Mouse (Mus musculus) stomach, postnatal 0 days (tissue): ENCODE data around the gene Paxbp1. TPM values are rescaled to one million over a fixed set of nuclear protein-coding genes. Genes with fewer than 3 reads are reported as not detected.

ENCODE experiments used
- ATAC-seq: fragments of 200-750 bp; cut with Nextera tagmentation; 2 replicates; pipeline ENCODE4 v1.8.0; 2017; ENCODE audit not compliant: low FRiP score, low TSS enrichment
- DNase-seq: peaks from one replicate; pipeline ENCODE4 v3.0.0-alpha.2; 2016; ENCODE audit warnings: low spot score
- H3K27ac ChIP-seq: fragments of 300-500 bp; sonication (generic); replicated peaks from 2 replicates; pipeline ENCODE4 v1.5.1; 2014; ENCODE audit warnings: mild to moderate bottlenecking, control low read depth
- H3K27me3 ChIP-seq: fragments of 300-500 bp; sonication (generic); 2 replicates; pipeline ENCODE4 v1.6.1; 2014; ENCODE audit warnings: low read length; ENCODE audit not compliant: control insufficient read depth, insufficient read depth
- H3K36me3 ChIP-seq: fragments of 300-500 bp; sonication (generic); 2 replicates; pipeline ENCODE4 v1.6.1; 2014; ENCODE audit warnings: low read length, mixed read lengths; ENCODE audit not compliant: control insufficient read depth, insufficient read depth
- H3K4me1 ChIP-seq: fragments of 300-500 bp; sonication (generic); replicated peaks from 2 replicates; pipeline ENCODE4 v1.6.1; 2014; ENCODE audit warnings: antibody characterized with exemption; ENCODE audit not compliant: control insufficient read depth, insufficient read depth
- H3K4me2 ChIP-seq: fragments of 300-500 bp; sonication (generic); replicated peaks from 2 replicates; pipeline ENCODE4 v1.6.1; 2014; ENCODE audit warnings: low read depth, mild to moderate bottlenecking, control low read depth, moderate library complexity
- H3K4me3 ChIP-seq: fragments of 300-500 bp; sonication (generic); 2 replicates; pipeline ENCODE4 v1.5.1; 2014; ENCODE audit warnings: low read depth, low read length, control low read depth
- H3K9ac ChIP-seq: fragments of 300-500 bp; sonication (generic); 2 replicates; pipeline ENCODE4 v1.6.1; 2014; ENCODE audit warnings: mild to moderate bottlenecking, low read length, control low read depth, mixed read lengths
- H3K9me3 ChIP-seq: fragments of 300-500 bp; sonication (generic); 2 replicates; pipeline ENCODE4 v1.6.1; 2016; ENCODE audit warnings: low read length; ENCODE audit not compliant: control insufficient read depth
- CTCF ChIP-seq: IDR thresholded peaks from 2 replicates; pipeline ENCODE4 v1.5.1; 2016; ENCODE audit warnings: antibody characterized with exemption, low read depth, mild to moderate bottlenecking, moderate library complexity
- EP300 ChIP-seq: optimal IDR thresholded peaks from 2 replicates; pipeline ENCODE3; 2016; ENCODE audit warnings: antibody characterized with exemption
- WGBS: fragments of 180-500 bp; shearing (Covaris S2); extraction: QIAGEN DNeasy Blood & Tissue Kit; methylation state at CpG from one replicate; pipeline ENCODE4 v1.1.7; 2014; 5-methylcytosine and 5-hydroxymethylcytosine counted together
- polyA plus RNA-seq: library from polyadenylated mRNA; unstranded; fragments of >200 nt; fragmentation: Nextera tagmentation; extraction: Ambion mirVana; gene quantifications from 2 replicates; pipeline ENCODE4 v1.2.1, GENCODE M21; 2015

The Paxbp1 gene
- polyA plus RNA-seq, 1 experiment from 2014 or later = 15.0 TPM

GRCm38 (mm10) chr16:90971004-90971403, 73.3 kb downstream of the Paxbp1 start:
- Histone ChIP-seq H3K9me3 (no peaks in the 10 kb centered on the region), H3K9ac (no peak overlapping the region), H3K4me3 (no peak overlapping the region), H3K4me2 (no peak overlapping the region), H3K27me3 (no peaks in the 10 kb centered on the region), H3K36me3 (peaks cover 9% of the 10 kb centered on the region; the same call in 1 of the 2 replicates), H3K27ac (no peak overlapping the region), H3K4me1 (no peaks in the 10 kb centered on the region)
- TF ChIP-seq EP300 (no peak), CTCF (no peak)
- ATAC-seq = no peak
- DNase-seq = no peak
- 91% methylated on average over 6 of the region's 6 CpGs for WGBS

- Histone ChIP-seq H3K27me3 (no peaks in the 10 kb centered on the region), H3K4me3 (no peak overlapping the region), H3K9ac (no peak overlapping the region), H3K27ac (no peak overlapping the region), H3K4me2 (no peak overlapping the region), H3K4me1 (no peaks in the 10 kb centered on the region), H3K9me3 (no peaks in the 10 kb centered on the region), H3K36me3 (peaks cover 6% of the 10 kb centered on the region; the same call in 1 of the 2 replicates)
- ATAC-seq = no peak
- no peak for DNase-seq
- WGBS = 71% methylated on average over 4 of the region's 4 CpGs
- TF ChIP-seq EP300 (no peak), CTCF (no peak)
Measured at GRCm38 (mm10) chr16:90966241-90966640, 78.1 kb downstream of the Paxbp1 start.

- 84% methylated on average over 10 of the region's 10 CpGs for WGBS
- DNase-seq (no peak), ATAC-seq (no peak)
- no peak overlapping the region for H3K27ac ChIP-seq
- TF ChIP-seq CTCF (no peak), EP300 (no peak)
- no peak overlapping the region for H3K4me2 ChIP-seq
- H3K9ac ChIP-seq = no peak overlapping the region
- no peak overlapping the region for H3K4me3 ChIP-seq
- H3K36me3 ChIP-seq = peaks cover 6% of the 10 kb centered on the region; the same call in 1 of the 2 replicates
- H3K9me3 ChIP-seq = no peaks in the 10 kb centered on the region
- no peaks in the 10 kb centered on the region for H3K27me3 ChIP-seq
- H3K4me1 ChIP-seq = no peaks in the 10 kb centered on the region
Measured at GRCm38 (mm10) chr16:90964302-90964701, 80.0 kb downstream of the Paxbp1 start.

Other genes starting within 250 kb of the Paxbp1 start
- 2.7 TPM in 2 replicates for gene Urb1, start 234.1 kb downstream of the Paxbp1 start, polyA plus RNA-seq
- 3.0 and 3.6 TPM in 2 replicates for gene Eva1c, start 217.8 kb downstream of the Paxbp1 start, polyA plus RNA-seq
- 27.4 and 27.5 TPM in 2 replicates for gene Cfap298, start 109.4 kb downstream of the Paxbp1 start, polyA plus RNA-seq
- gene Synj1, start 33.2 kb downstream of the Paxbp1 start, polyA plus RNA-seq = 5.2 and 5.6 TPM in 2 replicates
- 0.04 and 0.10 TPM in 2 replicates for gene 4932438H23Rik, start 50.6 kb upstream of the Paxbp1 start, polyA plus RNA-seq
- not detected in 2 replicates for gene Olig2, start 180.9 kb upstream of the Paxbp1 start, polyA plus RNA-seq
- 0.04 and 0.06 TPM in 2 replicates for gene Olig1, start 225.2 kb upstream of the Paxbp1 start, polyA plus RNA-seq